Mouse (Mus musculus): ENCODE results near the gene Nmur1.

DNA sequence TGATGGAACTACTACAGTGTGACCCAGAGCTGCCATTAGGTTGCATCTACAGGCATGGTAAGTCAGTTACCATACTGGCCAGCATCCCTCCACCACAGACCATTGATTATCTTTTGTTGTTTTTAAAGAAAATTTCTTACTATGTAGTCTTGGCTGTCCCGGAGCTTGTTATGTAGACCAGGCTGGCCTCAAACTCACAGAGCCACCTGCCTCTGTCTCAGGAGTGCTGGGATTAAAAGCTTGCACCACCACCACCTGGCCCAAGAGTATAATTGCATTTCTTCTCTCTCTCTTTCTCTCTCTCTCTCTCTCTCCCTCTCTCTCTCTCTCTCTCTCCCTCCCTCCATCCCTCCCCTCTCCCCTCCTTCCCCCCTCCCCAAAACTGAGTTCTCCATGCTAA lies 1.7 kb downstream of the Nmur1 start:
- TF ChIP-seq CTCF (IDR thresholded peaks at IDR 0.05; ENCODE audit: low read depth): no peak
- no peak for TF ChIP-seq EP300 (IDR thresholded peaks at IDR 0.05; ENCODE audit: low read depth)
